Mouse (Mus musculus) C2C12 (cell line): ENCODE results near the gene Enthd1.

Source experiments
- CEBPB ChIP-seq: IDR thresholded peaks from one replicate; pipeline ENCODE4 v1.6.1; 2011; ENCODE audit warnings: low read depth, mild to moderate bottlenecking, control low read depth, moderate library complexity
- CTCF ChIP-seq: IDR thresholded peaks from one replicate; pipeline ENCODE4 v1.5.1; 2011; ENCODE audit not compliant: control insufficient read depth, insufficient read depth, insufficient read length
- MAX ChIP-seq: IDR thresholded peaks from one replicate; pipeline ENCODE4 v1.6.1; 2011; ENCODE audit warnings: mild to moderate bottlenecking, control low read depth
- MYOG ChIP-seq: IDR thresholded peaks from one replicate; pipeline ENCODE4 v1.6.1; 2011; ENCODE audit not compliant: control insufficient read depth, insufficient read length; ENCODE audit errors: extremely low read depth
- USF1 ChIP-seq: IDR thresholded peaks from one replicate; pipeline ENCODE4 v1.6.1; 2011; ENCODE audit warnings: low read depth, mild to moderate bottlenecking, control low read depth, moderate library complexity

DNA sequence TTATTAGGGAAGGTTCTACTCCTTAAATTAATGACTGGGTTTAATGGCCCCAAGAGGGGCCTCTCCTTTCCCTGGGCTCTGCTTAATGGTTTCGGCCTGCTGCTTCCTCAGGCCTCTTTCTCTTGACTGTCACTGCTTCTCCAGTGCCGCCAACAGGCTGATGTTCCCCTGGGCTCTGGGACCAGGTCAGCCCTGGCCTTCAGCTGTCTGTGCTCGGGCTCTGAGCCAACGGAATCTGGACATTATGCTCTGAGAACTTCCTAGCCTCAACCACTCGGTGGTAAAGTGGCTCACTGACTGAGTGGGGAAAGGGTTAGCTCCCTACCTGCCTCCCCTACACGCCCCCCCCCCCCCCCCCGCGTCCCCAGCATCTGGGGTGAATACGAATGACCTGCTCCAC lies 147.9 kb downstream of the Enthd1 start:
- TF ChIP-seq USF1 (no peak), CTCF (no peak), MYOG (no peak), MAX (no peak), CEBPB (no peak)
